Mouse (Mus musculus): ENCODE measurements around the gene Gm17535.
"Not testable (repeated sequence)": the region's sequence is repeated elsewhere in the genome, so short reads cannot be mapped to it uniquely, and the experiment has no call there.

Gm17535 gene

DNA sequence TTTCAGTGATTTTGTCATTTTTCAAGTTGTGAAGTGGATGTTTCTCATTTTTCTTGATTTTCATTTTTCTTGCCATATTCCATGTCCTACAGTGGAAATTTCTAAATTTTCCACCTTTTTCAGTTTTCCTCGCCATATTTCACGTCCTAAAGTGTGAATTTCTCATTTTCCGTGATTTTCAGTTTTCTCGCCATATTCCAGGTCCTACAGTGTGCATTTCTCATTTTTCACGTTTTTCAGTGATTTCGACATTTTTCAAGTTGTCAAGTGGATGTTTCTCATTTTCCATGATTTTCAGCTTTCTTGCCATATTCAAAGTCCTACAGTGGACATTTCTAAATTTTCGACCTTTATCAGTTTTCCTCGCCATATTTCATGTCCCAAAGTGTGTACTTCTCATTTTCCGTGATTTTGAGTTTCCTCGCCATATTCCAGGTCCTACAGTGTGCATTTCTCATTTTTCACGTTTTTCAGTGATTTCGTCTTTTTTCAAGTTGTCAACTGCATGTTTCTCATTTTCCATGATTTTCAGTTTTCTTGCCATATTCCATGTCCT lies 9.4 kb upstream of the Gm17535 start, which contains the start of gene Gm10717:
TSS of gene Gm10717 (plus strand) at position 506 of the 556 bp plus-strand sequence.
- DNase-seq (ENCODE audit: low read depth), result not testable (repeated sequence)

DNA sequence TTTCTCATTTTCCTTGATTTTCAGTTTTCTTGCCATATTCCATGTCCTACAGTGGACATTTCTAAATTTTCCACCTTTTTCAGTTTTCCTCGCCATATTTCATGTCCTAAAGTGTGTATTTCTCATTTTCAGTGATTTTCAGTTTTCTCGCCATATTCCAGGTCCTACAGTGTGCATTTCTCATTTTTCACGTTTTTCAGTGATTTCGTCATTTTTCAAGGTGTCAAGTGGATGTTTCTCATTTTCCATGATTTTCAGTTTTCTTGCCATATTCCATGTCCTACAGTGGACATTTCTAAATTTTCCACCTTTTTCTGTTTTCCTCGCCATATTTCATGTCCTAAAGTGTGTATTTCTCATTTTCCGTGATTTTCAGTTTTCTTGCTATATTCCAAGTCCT lies 8.7 kb upstream of the Gm17535 start:
- DNase-seq (ENCODE audit: low read depth), result not testable (repeated sequence)

DNA sequence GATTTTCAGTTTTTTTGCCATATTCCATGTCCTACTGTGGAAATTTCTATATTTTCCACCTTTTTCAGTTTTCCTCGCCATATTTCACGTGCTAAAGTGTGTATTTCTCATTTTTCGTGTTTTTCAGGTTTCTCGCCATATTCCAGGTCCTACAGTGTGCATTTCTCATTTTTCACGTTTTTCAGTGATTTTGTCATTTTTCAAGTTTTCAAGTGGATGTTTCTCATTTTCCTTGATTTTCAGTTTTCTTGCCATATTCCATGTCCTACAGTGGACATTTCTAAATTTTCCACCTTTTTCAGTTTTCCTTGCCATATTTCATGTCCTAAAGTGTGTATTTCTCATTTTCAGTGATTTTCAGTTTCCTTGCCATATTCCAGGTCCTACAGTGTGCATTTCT lies 8.3 kb upstream of the Gm17535 start:
- not testable (repeated sequence) for DNase-seq (ENCODE audit: low read depth)

DNA sequence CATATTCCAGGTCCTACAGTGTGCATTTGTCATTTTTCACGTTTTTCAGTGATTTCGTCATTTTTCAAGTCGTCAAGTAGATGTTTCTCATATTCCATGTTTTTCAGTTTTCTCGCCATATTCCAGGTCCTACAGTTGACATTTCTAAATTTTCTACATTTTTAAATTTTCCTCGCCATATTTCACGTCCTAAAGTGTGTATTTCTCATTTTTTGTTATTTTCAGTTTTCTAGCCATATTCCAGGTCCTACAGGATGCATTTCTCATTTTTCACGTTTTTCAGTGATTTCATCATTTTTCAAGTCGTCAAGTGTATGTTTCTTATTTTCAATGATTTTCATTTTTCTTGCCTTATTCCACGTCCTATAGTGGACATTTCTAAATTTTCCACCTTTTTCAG lies 7.7 kb upstream of the Gm17535 start:
- DNase-seq (ENCODE audit: low read depth), result not testable (repeated sequence)

DNA sequence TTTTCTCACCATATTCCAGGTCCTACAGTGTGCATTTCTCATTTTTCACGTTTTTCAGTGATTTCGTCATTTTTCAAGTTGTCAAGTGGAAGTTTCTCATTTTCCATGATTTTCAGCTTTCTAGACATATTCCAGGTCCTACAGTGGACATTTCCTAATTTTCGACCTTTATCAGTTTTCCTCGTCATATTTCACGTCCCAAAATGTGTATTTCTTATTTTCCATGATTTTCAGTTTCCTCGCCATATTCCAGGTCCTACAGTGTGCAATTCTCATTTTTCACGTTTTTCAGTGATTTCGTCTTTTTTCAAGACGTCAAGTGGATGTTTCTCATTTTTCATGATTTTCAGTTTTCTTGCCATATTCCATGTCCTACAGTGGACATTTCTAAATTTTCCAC lies 7.2 kb upstream of the Gm17535 start:
- DNase-seq (ENCODE audit: low read depth), result peak; percentile 35

DNA sequence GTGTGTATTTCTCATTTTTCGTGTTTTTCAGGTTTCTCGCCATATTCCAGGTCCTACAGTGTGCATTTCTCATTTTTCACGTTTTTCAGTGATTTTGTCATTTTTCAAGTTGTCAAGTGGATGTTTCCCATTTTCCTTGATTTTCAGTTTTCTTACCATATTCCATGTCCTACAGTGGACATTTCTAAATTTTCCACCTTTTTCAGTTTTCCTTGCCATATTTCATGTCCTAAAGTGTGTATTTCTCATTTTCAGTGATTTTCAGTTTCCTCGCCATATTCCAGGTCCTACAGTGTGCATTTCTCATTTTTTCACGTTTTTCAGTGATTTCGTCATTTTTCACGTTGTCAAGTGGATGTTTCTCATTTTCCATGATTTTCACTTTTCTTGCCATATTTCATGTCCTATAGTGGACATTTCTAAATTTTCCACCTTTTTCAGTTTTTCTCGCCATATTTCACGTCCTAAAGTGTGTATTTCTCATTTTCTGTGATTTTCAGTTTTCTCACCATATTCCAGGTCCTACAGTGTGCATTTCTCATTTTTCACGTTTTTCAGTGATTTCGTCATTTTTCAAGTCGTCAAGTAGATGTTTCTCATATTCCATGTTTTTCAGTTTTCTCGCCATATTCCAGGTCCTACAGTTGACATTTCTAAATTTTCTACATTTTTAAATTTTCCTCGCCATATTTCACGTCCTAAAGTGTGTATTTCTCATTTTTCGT lies 5.0 kb upstream of the Gm17535 start:
- DNase-seq (ENCODE audit: low read depth), result not testable (repeated sequence)

DNA sequence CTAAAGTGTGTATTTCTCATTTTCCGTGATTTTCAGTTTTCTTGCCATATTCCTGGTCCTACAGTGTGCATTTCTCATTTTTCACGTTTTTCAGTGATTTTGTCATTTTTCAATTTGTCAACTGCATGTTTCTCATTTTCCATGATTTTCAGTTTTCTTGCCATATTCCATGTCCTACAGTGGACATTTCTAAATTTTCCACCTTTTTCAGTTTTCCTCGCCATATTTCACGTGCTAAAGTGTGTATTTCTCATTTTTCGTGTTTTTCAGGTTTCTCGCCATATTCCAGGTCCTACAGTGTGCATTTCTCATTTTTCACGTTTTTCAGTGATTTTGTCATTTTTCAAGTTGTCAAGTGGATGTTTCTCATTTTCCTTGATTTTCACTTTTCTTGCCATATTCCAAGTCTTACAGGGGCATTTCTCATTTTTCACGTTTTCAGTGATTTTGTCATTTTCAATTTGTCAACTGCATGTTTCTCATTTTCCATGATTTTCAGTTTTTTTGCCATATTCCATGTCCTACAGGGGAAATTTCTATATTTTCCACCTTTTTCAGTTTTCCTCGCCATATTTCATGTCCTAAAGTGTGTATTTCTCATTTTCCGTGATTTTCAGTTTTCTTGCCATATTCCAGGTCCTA lies 3.6 kb upstream of the Gm17535 start:
- peak; percentile 87 for DNase-seq (ENCODE audit: low read depth)

DNA sequence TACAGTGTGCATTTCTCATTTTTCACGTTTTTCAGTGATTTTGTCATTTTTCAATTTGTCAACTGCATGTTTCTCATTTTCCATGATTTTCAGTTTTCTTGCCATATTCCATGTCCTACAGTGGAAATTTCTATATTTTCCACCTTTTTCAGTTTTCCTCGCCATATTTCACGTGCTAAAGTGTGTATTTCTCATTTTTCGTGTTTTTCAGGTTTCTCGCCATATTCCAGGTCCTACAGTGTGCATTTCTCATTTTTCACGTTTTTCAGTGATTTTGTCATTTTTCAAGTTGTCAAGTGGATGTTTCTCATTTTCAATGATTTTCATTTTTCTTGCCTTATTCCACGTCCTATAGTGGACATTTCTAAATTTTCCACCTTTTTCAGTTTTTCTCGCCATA lies 2.2 kb downstream of the Gm17535 start, which contains the start of gene Gm10715:
TSS of gene Gm10715 (plus strand) at position 301 of the 400 bp plus-strand sequence.
- DNase-seq (ENCODE audit: low read depth), result not testable (repeated sequence)

DNA sequence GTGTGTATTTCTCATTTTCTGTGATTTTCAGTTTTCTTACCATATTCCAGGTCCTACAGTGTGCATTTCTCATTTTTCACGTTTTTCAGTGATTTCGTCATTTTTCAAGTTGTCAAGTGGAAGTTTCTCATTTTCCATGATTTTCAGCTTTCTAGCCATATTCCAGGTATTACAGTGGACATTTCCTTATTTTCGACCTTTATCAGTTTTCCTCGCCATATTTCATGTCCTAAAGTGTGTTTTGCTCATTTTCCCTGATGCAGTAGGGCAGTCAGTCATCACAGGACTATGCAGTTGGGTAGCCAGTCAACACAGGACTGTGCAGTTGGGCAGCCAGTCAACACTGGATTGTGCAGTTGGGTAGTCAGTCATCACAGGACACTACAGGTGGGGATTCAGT lies 3.8 kb downstream of the Gm17535 start:
- DNase-seq (ENCODE audit: low read depth), result peak; percentile 3

All from fibroblast of lung, adult 2 months (primary cell).